Mouse (Mus musculus): ENCODE data around the gene Gm10722. TPM values are rescaled to one million over a fixed set of nuclear protein-coding genes. Genes with fewer than 3 reads are reported as not detected.
"Not testable (repeated sequence)": the region's sequence is repeated elsewhere in the genome, so short reads cannot be mapped to it uniquely, and the experiment has no call there.

Gm10722 gene
- total RNA-seq, 4 experiments from 2014 or later: not detected

GRCm38 (mm10) chr9:3025653-3026052 lies 24.9 kb downstream of the Gm10722 start:
- peak; percentile 84 for DNase-seq (ENCODE audit: low spot score)

GRCm38 (mm10) chr9:3026136-3026535 lies 25.4 kb downstream of the Gm10722 start:
- not testable (repeated sequence) for DNase-seq (ENCODE audit: low spot score)

DNA sequence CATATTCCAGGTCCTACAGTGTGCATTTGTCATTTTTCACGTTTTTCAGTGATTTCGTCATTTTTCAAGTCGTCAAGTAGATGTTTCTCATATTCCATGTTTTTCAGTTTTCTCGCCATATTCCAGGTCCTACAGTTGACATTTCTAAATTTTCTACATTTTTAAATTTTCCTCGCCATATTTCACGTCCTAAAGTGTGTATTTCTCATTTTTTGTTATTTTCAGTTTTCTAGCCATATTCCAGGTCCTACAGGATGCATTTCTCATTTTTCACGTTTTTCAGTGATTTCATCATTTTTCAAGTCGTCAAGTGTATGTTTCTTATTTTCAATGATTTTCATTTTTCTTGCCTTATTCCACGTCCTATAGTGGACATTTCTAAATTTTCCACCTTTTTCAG lies 26.0 kb downstream of the Gm10722 start:
- not testable (repeated sequence) for DNase-seq (ENCODE audit: low spot score)

DNA sequence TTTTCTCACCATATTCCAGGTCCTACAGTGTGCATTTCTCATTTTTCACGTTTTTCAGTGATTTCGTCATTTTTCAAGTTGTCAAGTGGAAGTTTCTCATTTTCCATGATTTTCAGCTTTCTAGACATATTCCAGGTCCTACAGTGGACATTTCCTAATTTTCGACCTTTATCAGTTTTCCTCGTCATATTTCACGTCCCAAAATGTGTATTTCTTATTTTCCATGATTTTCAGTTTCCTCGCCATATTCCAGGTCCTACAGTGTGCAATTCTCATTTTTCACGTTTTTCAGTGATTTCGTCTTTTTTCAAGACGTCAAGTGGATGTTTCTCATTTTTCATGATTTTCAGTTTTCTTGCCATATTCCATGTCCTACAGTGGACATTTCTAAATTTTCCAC lies 26.5 kb downstream of the Gm10722 start:
- not testable (repeated sequence) for DNase-seq (ENCODE audit: low spot score)

DNA sequence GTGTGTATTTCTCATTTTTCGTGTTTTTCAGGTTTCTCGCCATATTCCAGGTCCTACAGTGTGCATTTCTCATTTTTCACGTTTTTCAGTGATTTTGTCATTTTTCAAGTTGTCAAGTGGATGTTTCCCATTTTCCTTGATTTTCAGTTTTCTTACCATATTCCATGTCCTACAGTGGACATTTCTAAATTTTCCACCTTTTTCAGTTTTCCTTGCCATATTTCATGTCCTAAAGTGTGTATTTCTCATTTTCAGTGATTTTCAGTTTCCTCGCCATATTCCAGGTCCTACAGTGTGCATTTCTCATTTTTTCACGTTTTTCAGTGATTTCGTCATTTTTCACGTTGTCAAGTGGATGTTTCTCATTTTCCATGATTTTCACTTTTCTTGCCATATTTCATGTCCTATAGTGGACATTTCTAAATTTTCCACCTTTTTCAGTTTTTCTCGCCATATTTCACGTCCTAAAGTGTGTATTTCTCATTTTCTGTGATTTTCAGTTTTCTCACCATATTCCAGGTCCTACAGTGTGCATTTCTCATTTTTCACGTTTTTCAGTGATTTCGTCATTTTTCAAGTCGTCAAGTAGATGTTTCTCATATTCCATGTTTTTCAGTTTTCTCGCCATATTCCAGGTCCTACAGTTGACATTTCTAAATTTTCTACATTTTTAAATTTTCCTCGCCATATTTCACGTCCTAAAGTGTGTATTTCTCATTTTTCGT lies 28.7 kb downstream of the Gm10722 start:
- peak; percentile 61 for DNase-seq (ENCODE audit: low spot score)

- not testable (repeated sequence) for DNase-seq (ENCODE audit: low spot score)
Measured at GRCm38 (mm10) chr9:3030677-3031318, 30.1 kb downstream of the Gm10722 start.

- not testable (repeated sequence) for DNase-seq (ENCODE audit: low spot score)
Measured at GRCm38 (mm10) chr9:3034299-3034698, 33.6 kb downstream of the Gm10722 start, which contains the start of gene Gm17535. Gene Gm17535 (plus strand): TSS chr9:3034599.

GRCm38 (mm10) chr9:3036577-3036976 lies 35.9 kb downstream of the Gm10722 start, which contains the start of gene Gm10715:
Gene Gm10715 (plus strand): TSS chr9:3036877.
- not testable (repeated sequence) for DNase-seq (ENCODE audit: low spot score)

DNA sequence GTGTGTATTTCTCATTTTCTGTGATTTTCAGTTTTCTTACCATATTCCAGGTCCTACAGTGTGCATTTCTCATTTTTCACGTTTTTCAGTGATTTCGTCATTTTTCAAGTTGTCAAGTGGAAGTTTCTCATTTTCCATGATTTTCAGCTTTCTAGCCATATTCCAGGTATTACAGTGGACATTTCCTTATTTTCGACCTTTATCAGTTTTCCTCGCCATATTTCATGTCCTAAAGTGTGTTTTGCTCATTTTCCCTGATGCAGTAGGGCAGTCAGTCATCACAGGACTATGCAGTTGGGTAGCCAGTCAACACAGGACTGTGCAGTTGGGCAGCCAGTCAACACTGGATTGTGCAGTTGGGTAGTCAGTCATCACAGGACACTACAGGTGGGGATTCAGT lies 37.4 kb downstream of the Gm10722 start:
- not testable (repeated sequence) for DNase-seq (ENCODE audit: low spot score)

Small RNAs within 50 kb of the gene (microRNA-seq; reads per million reads assigned to microRNA genes)
- gene Mir101c: not detected

Other genes with a start within 250 kb of the Gm10722 start
- gene Gm11168, start 2.4 kb downstream of the Gm10722 start, total RNA-seq (2022): not detected
- gene Gm10721, start 12.2 kb downstream of the Gm10722 start, total RNA-seq (2022): under 1 TPM; 0.43 to 0.90 (median 0.58) TPM
- gene Gm10720, start 14.7 kb downstream of the Gm10722 start, total RNA-seq (2022): not detected
- under 1 TPM in 2 of 4 experiments, not detected in 2; 0.47 to 0.52 TPM for gene Gm10719, start 16.5 kb downstream of the Gm10722 start, total RNA-seq (2022)
- gene Gm10718, start 22.6 kb downstream of the Gm10722 start, total RNA-seq (2022): 1 to 10 TPM in 3 of 4 experiments, under 1 TPM in 1; 0.50 to 1.4 (median 1.1) TPM
- under 1 TPM in 1 of 4 experiments, not detected in 3; 0.57 TPM for gene Gm10717, start 24.5 kb downstream of the Gm10722 start, total RNA-seq (2022)
- gene Gm17535, start 33.7 kb downstream of the Gm10722 start, total RNA-seq (2022): not detected
- gene Gm10715, start 36.0 kb downstream of the Gm10722 start, total RNA-seq (2022): not detected